Mouse (Mus musculus) forebrain, embryonic 14.5 days (tissue): Measurements from ENCODE around the gene Atg5. TPM values are rescaled to one million over a fixed set of nuclear protein-coding genes. Genes with fewer than 3 reads are reported as not detected.
A peak's percentile ranks its signal among the peaks of the same experiment; 100 is the strongest.

Experiments used
- ATAC-seq: fragments of 200-750 bp; cut with Nextera tagmentation; 2 replicates; pipeline ENCODE4 v1.8.0; 2017; ENCODE audit warnings: mild to moderate bottlenecking, moderate library complexity
- DNase-seq: peaks from one replicate; pipeline ENCODE4 v3.0.0-alpha.2; 2015; ENCODE audit warnings: low spot score
- H3K27ac ChIP-seq: fragments of 300-500 bp; sonication (generic); 2 replicates; pipeline ENCODE4 v1.5.1; 2014; ENCODE audit warnings: low read depth, mild to moderate bottlenecking, control low read depth, low read length, moderate library complexity
- H3K27me3 ChIP-seq: fragments of 300-500 bp; sonication (generic); replicated peaks from 2 replicates; pipeline ENCODE4 v1.6.1; 2014; ENCODE audit warnings: low read length, control low read depth, mixed read lengths; ENCODE audit not compliant: control insufficient read depth, insufficient read depth
- H3K36me3 ChIP-seq: fragments of 300-500 bp; sonication (generic); 2 replicates; pipeline ENCODE4 v1.6.1; 2014; ENCODE audit warnings: low read length, control low read depth; ENCODE audit not compliant: control insufficient read depth, insufficient read depth
- H3K4me1 ChIP-seq: fragments of 300-500 bp; sonication (generic); 2 replicates; pipeline ENCODE4 v1.6.1; 2014; ENCODE audit warnings: antibody characterized with exemption, low read length, control low read depth; ENCODE audit not compliant: control insufficient read depth, insufficient read depth
- H3K4me2 ChIP-seq: fragments of 300-500 bp; sonication (generic); 2 replicates; pipeline ENCODE4 v1.6.1; 2014; ENCODE audit warnings: mild to moderate bottlenecking, control low read depth, low read length
- H3K4me3 ChIP-seq: fragments of 300-500 bp; sonication (generic); 2 replicates; pipeline ENCODE4 v1.5.1; 2014; ENCODE audit warnings: low read depth, low read length, control low read depth
- H3K9ac ChIP-seq: fragments of 300-500 bp; sonication (generic); 2 replicates; pipeline ENCODE4 v1.6.1; 2014; ENCODE audit warnings: mild to moderate bottlenecking, low read length, control low read depth, moderate library complexity
- H3K9me3 ChIP-seq: fragments of 300-500 bp; sonication (generic); replicated peaks from 2 replicates; pipeline ENCODE4 v1.6.1; 2016; ENCODE audit warnings: low read length, control low read depth, mixed read lengths; ENCODE audit not compliant: control insufficient read depth
- WGBS: fragments of 180-500 bp; shearing (Covaris S2); extraction: QIAGEN DNeasy Blood & Tissue Kit; methylation state at CpG from one replicate; pipeline ENCODE4 v1.1.7; 2014; 5-methylcytosine and 5-hydroxymethylcytosine counted together
- polyA plus RNA-seq: library from polyadenylated mRNA; unstranded; fragments of >200 nt; fragmentation: Nextera tagmentation; extraction: Ambion mirVana; gene quantifications from 2 replicates; pipeline ENCODE4 v1.2.1, GENCODE M21; 2014

The Atg5 gene
- polyA plus RNA-seq, 1 experiment from 2014 or later: 56.2 TPM

- WGBS: 90% methylated on average over 12 of the region's 12 CpGs
- DNase-seq (no peak), ATAC-seq (no peak)
- H3K9me3 ChIP-seq: no peaks in the 10 kb centered on the region
- H3K27me3 ChIP-seq: no peaks in the 10 kb centered on the region
- no peaks in the 10 kb centered on the region for H3K36me3 ChIP-seq
- no peak overlapping the region for H3K27ac ChIP-seq
- H3K4me2 ChIP-seq: no peak overlapping the region
- no peak overlapping the region for H3K9ac ChIP-seq
- 0 out of 2 replicates have a peak, but pooled peaks cover 2% of the 10 kb centered on the region for H3K4me1 ChIP-seq
- no peak overlapping the region for H3K4me3 ChIP-seq
Measured at GRCm38 (mm10) chr10:44367043-44367442, 98.9 kb downstream of the Atg5 start.

GRCm38 (mm10) chr10:44368596-44368995, 100.4 kb downstream of the Atg5 start:
- H3K36me3 ChIP-seq: no peaks in the 10 kb centered on the region
- H3K4me1 ChIP-seq: no peaks in the 10 kb centered on the region
- H3K9ac ChIP-seq: no peak overlapping the region
- H3K4me3 ChIP-seq: no peak overlapping the region
- H3K4me2 ChIP-seq: no peak overlapping the region
- H3K9me3 ChIP-seq: no peaks in the 10 kb centered on the region
- H3K27ac ChIP-seq: no peak overlapping the region
- ATAC-seq: no peak
- H3K27me3 ChIP-seq: no peaks in the 10 kb centered on the region
- no peak for DNase-seq
- WGBS: 78% methylated on average over 13 of the region's 13 CpGs

GRCm38 (mm10) chr10:44370666-44371065, 102.5 kb downstream of the Atg5 start:
- Histone ChIP-seq H3K36me3 (no peaks in the 10 kb centered on the region), H3K27ac (no peak overlapping the region), H3K27me3 (no peaks in the 10 kb centered on the region), H3K4me1 (no peaks in the 10 kb centered on the region), H3K9me3 (no peaks in the 10 kb centered on the region), H3K9ac (no peak overlapping the region), H3K4me2 (no peak overlapping the region), H3K4me3 (no peak overlapping the region)
- DNase-seq: no peak
- 72% methylated on average over 6 of the region's 6 CpGs for WGBS
- ATAC-seq: no peak

GRCm38 (mm10) chr10:44372210-44372609, 104.1 kb downstream of the Atg5 start:
- no peak overlapping the region for H3K27ac ChIP-seq
- ATAC-seq: no peak
- H3K4me1 ChIP-seq: no peaks in the 10 kb centered on the region
- 79% methylated on average over 3 of the region's 3 CpGs for WGBS
- H3K9me3 ChIP-seq: no peaks in the 10 kb centered on the region
- no peak overlapping the region for H3K4me3 ChIP-seq
- DNase-seq: no peak
- H3K4me2 ChIP-seq: no peak overlapping the region
- H3K36me3 ChIP-seq: no peaks in the 10 kb centered on the region
- no peak overlapping the region for H3K9ac ChIP-seq
- no peaks in the 10 kb centered on the region for H3K27me3 ChIP-seq

GRCm38 (mm10) chr10:44374678-44375077, 106.5 kb downstream of the Atg5 start:
- Histone ChIP-seq H3K9ac (no peak overlapping the region), H3K4me2 (no peak overlapping the region), H3K4me1 (no peaks in the 10 kb centered on the region), H3K36me3 (no peaks in the 10 kb centered on the region), H3K9me3 (no peaks in the 10 kb centered on the region), H3K27me3 (no peaks in the 10 kb centered on the region), H3K27ac (no peak overlapping the region), H3K4me3 (no peak overlapping the region)
- ATAC-seq (no peak), DNase-seq (no peak)
- 85% methylated on average over 2 of the region's 2 CpGs for WGBS

- ATAC-seq: no peak
- WGBS: 95% methylated on average over 1 of the region's 1 CpGs
- no peak overlapping the region for H3K4me3 ChIP-seq
- H3K9ac ChIP-seq: no peak overlapping the region
- H3K36me3 ChIP-seq: no peaks in the 10 kb centered on the region
- DNase-seq: no peak
- 0 out of 2 replicates have a peak, but pooled peaks cover 3% of the 10 kb centered on the region for H3K4me1 ChIP-seq
- no peak overlapping the region for H3K27ac ChIP-seq
- H3K9me3 ChIP-seq: no peaks in the 10 kb centered on the region
- H3K4me2 ChIP-seq: no peak overlapping the region
- no peaks in the 10 kb centered on the region for H3K27me3 ChIP-seq
Measured at GRCm38 (mm10) chr10:44375501-44375900, 107.3 kb downstream of the Atg5 start.

GRCm38 (mm10) chr10:44377821-44378220, 109.7 kb downstream of the Atg5 start:
- Histone ChIP-seq H3K27ac (no peak overlapping the region), H3K27me3 (no peaks in the 10 kb centered on the region), H3K36me3 (no peaks in the 10 kb centered on the region), H3K9ac (no peak overlapping the region), H3K4me2 (no peak overlapping the region), H3K4me3 (no peak overlapping the region), H3K9me3 (no peaks in the 10 kb centered on the region), H3K4me1 (peaks cover 10% of the 10 kb centered on the region)
- 69% methylated on average over 5 of the region's 5 CpGs for WGBS
- ATAC-seq (peak; percentile 64; the same call in 1 of the 2 replicates), DNase-seq (peak; percentile 67)

GRCm38 (mm10) chr10:44378403-44378802, 110.2 kb downstream of the Atg5 start:
- Histone ChIP-seq H3K27me3 (no peaks in the 10 kb centered on the region), H3K9ac (no peak overlapping the region), H3K4me3 (no peak overlapping the region), H3K36me3 (no peaks in the 10 kb centered on the region), H3K9me3 (no peaks in the 10 kb centered on the region), H3K4me1 (peaks cover 10% of the 10 kb centered on the region), H3K4me2 (no peak overlapping the region), H3K27ac (no peak overlapping the region)
- DNase-seq (no peak), ATAC-seq (no peak)
- 86% methylated on average over 5 of the region's 5 CpGs for WGBS

GRCm38 (mm10) chr10:44380476-44381208, 112.5 kb downstream of the Atg5 start:
- ATAC-seq (0 out of 2 replicates have a peak, but pooled peaks have one; percentile 25), DNase-seq (no peak)
- Histone ChIP-seq H3K36me3 (no peaks in the 10 kb centered on the region), H3K4me1 (peaks cover 15% of the 10 kb centered on the region), H3K9ac (no peak overlapping the region), H3K9me3 (no peaks in the 10 kb centered on the region), H3K4me3 (no peak overlapping the region), H3K27ac (no peak overlapping the region), H3K4me2 (no peak overlapping the region), H3K27me3 (no peaks in the 10 kb centered on the region)
- WGBS: 51% methylated on average over 20 of the region's 20 CpGs
